Mouse (Mus musculus): ENCODE results near the gene Atf5. TPM values are rescaled to one million over a fixed set of nuclear protein-coding genes. Genes with fewer than 3 reads are reported as not detected.

Gene Atf5
- polyA plus RNA-seq, 1 experiment from 2014 or later = 3.6 TPM

- Histone ChIP-seq H3K9me3 (no peaks in the 10 kb centered on the region), H3K4me1 (peaks cover 73% of the 10 kb centered on the region), H3K9ac (peak overlapping the region; percentile 73), H3K27me3 (no peaks in the 10 kb centered on the region), H3K36me3 (peaks cover 27% of the 10 kb centered on the region), H3K27ac (peak overlapping the region; percentile 93), H3K4me3 (peak overlapping the region; percentile 56), H3K4me2 (replicated peaks) (peak overlapping the region; percentile 90)
- no peak for ATAC-seq (ENCODE audit: low FRiP score, low read depth)
- WGBS = 44% methylated on average over 10 of the region's 10 CpGs
Observed at GRCm38 (mm10) chr7:44855036-44855435, 38.6 kb upstream of the Atf5 start.

- Histone ChIP-seq H3K36me3 (peaks cover 22% of the 10 kb centered on the region), H3K4me2 (replicated peaks) (peak overlapping the region; percentile 90), H3K9me3 (no peaks in the 10 kb centered on the region), H3K9ac (peak overlapping the region; percentile 73), H3K4me1 (peaks cover 73% of the 10 kb centered on the region), H3K4me3 (peak overlapping the region; percentile 56), H3K27me3 (no peaks in the 10 kb centered on the region), H3K27ac (peak overlapping the region; percentile 93)
- WGBS = under 1% methylated on average over 42 of the region's 45 CpGs
- ATAC-seq (ENCODE audit: low FRiP score, low read depth) = peak; percentile 17
Observed at GRCm38 (mm10) chr7:44854356-44855031, 38.0 kb upstream of the Atf5 start.

GRCm38 (mm10) chr7:44853596-44854355 is 37.3 kb upstream of the Atf5 start:
- peak overlapping the region; percentile 73 for H3K9ac ChIP-seq
- 27% methylated on average over 26 of the region's 26 CpGs for WGBS
- no peak for ATAC-seq (ENCODE audit: low FRiP score, low read depth)
- peak overlapping the region; percentile 90 for H3K4me2 ChIP-seq (replicated peaks)
- peaks cover 22% of the 10 kb centered on the region for H3K36me3 ChIP-seq
- no peaks in the 10 kb centered on the region for H3K9me3 ChIP-seq
- H3K4me1 ChIP-seq = peaks cover 73% of the 10 kb centered on the region
- H3K27ac ChIP-seq = peak overlapping the region; percentile 93
- H3K4me3 ChIP-seq = peak overlapping the region; percentile 56
- no peaks in the 10 kb centered on the region for H3K27me3 ChIP-seq

- no peak for ATAC-seq (ENCODE audit: low FRiP score, low read depth)
- Histone ChIP-seq H3K4me1 (peaks cover 67% of the 10 kb centered on the region), H3K4me2 (replicated peaks) (peak overlapping the region; percentile 90), H3K9me3 (no peaks in the 10 kb centered on the region), H3K27me3 (no peaks in the 10 kb centered on the region), H3K27ac (no peak overlapping the region), H3K4me3 (peak overlapping the region; percentile 56; the same call in 1 of the 2 replicates), H3K9ac (peak overlapping the region; percentile 40; the same call in 1 of the 2 replicates), H3K36me3 (peaks cover 22% of the 10 kb centered on the region)
- 89% methylated on average over 2 of the region's 2 CpGs for WGBS
Observed at GRCm38 (mm10) chr7:44853065-44853464, 36.6 kb upstream of the Atf5 start.

GRCm38 (mm10) chr7:44852259-44853027 is 36.0 kb upstream of the Atf5 start:
- Histone ChIP-seq H3K27ac (no peak overlapping the region), H3K36me3 (peaks cover 22% of the 10 kb centered on the region), H3K27me3 (no peaks in the 10 kb centered on the region), H3K9ac (no peak overlapping the region), H3K9me3 (no peaks in the 10 kb centered on the region), H3K4me1 (peaks cover 67% of the 10 kb centered on the region), H3K4me3 (no peak overlapping the region), H3K4me2 (replicated peaks) (no peak overlapping the region)
- WGBS = 87% methylated on average over 36 of the region's 36 CpGs
- no peak for ATAC-seq (ENCODE audit: low FRiP score, low read depth)

- H3K4me2 ChIP-seq (replicated peaks) = no peak overlapping the region
- no peaks in the 10 kb centered on the region for H3K9me3 ChIP-seq
- H3K4me1 ChIP-seq = peaks cover 69% of the 10 kb centered on the region
- H3K27ac ChIP-seq = no peak overlapping the region
- H3K27me3 ChIP-seq = no peaks in the 10 kb centered on the region
- no peak for ATAC-seq (ENCODE audit: low FRiP score, low read depth)
- 92% methylated on average over 12 of the region's 12 CpGs for WGBS
- no peak overlapping the region for H3K9ac ChIP-seq
- peaks cover 24% of the 10 kb centered on the region for H3K36me3 ChIP-seq
- H3K4me3 ChIP-seq = peak overlapping the region; percentile 79; the same call in 1 of the 2 replicates
Observed at GRCm38 (mm10) chr7:44851625-44852234, 35.3 kb upstream of the Atf5 start.

- peaks cover 64% of the 10 kb centered on the region for H3K4me1 ChIP-seq
Observed at GRCm38 (mm10) chr7:44850789-44851624, 34.5 kb upstream of the Atf5 start.

GRCm38 (mm10) chr7:44850146-44850545 is 33.7 kb upstream of the Atf5 start:
- Histone ChIP-seq H3K27ac (peak overlapping the region; percentile 95), H3K4me3 (peak overlapping the region; percentile 79), H3K36me3 (peaks cover 40% of the 10 kb centered on the region), H3K9me3 (no peaks in the 10 kb centered on the region), H3K4me1 (peaks cover 55% of the 10 kb centered on the region), H3K9ac (peak overlapping the region; percentile 82), H3K27me3 (no peaks in the 10 kb centered on the region), H3K4me2 (replicated peaks) (peak overlapping the region; percentile 94)
- under 1% methylated on average over 33 of the region's 33 CpGs for whole genome bisulfite sequencing
- peak; percentile 57 for ATAC-seq (ENCODE audit: low FRiP score, low read depth)

More at GRCm38 (mm10) chr7:44850789-44851624, 34.5 kb upstream of the Atf5 start:
- Histone ChIP-seq H3K27ac (peak overlapping the region; percentile 95; the same call in 1 of the 2 replicates), H3K36me3 (peaks cover 32% of the 10 kb centered on the region), H3K27me3 (no peaks in the 10 kb centered on the region), H3K4me2 (replicated peaks) (peak overlapping the region; percentile 94), H3K9me3 (no peaks in the 10 kb centered on the region), H3K9ac (peak overlapping the region; percentile 82), H3K4me3 (peak overlapping the region; percentile 79)
- 76% methylated on average over 8 of the region's 8 CpGs for WGBS
- no peak for ATAC-seq (ENCODE audit: low FRiP score, low read depth)

GRCm38 (mm10) chr7:44849416-44850111 is 33.1 kb upstream of the Atf5 start:
- H3K4me2 ChIP-seq (replicated peaks) = peak overlapping the region; percentile 94
- peak overlapping the region; percentile 95 for H3K27ac ChIP-seq
- WGBS = under 1% methylated on average over 41 of the region's 41 CpGs
- peaks cover 49% of the 10 kb centered on the region for H3K4me1 ChIP-seq
- peak overlapping the region; percentile 79 for H3K4me3 ChIP-seq
- H3K27me3 ChIP-seq = no peaks in the 10 kb centered on the region
- peak overlapping the region; percentile 82 for H3K9ac ChIP-seq
- H3K36me3 ChIP-seq = peaks cover 46% of the 10 kb centered on the region
- no peaks in the 10 kb centered on the region for H3K9me3 ChIP-seq
- ATAC-seq (ENCODE audit: low FRiP score, low read depth) = peak; percentile 73

GRCm38 (mm10) chr7:44848561-44849415 is 32.3 kb upstream of the Atf5 start, which contains the start of the genes Akt1s1 and Tbc1d17:
Gene Akt1s1 (plus strand): TSS chr7:44848991.
Gene Tbc1d17 (minus strand): TSS chr7:44849079.
- Histone ChIP-seq H3K4me3 (peak within 1 kb of the TSS; percentile 79), H3K9me3 (no peaks in the 10 kb centered on the region), H3K4me2 (replicated peaks) (peak within 1 kb of the TSS; percentile 94), H3K4me1 (peaks cover 41% of the 10 kb centered on the region), H3K27me3 (no peaks in the 10 kb centered on the region), H3K36me3 (peaks cover 52% of the 10 kb centered on the region), H3K27ac (peak within 1 kb of the TSS; percentile 95), H3K9ac (peak within 1 kb of the TSS; percentile 82)
- WGBS = 0% methylated on average over 54 of the region's 54 CpGs
- ATAC-seq (ENCODE audit: low FRiP score, low read depth) = peak; percentile 88

Data from limb, embryonic 13.5 days (tissue).